Mouse (Mus musculus): ENCODE measurements around the gene Gm5767. TPM values are rescaled to one million over a fixed set of nuclear protein-coding genes. Genes with fewer than 3 reads are reported as not detected.

Gm5767 gene
- total RNA-seq, 2 experiments from 2014 or later, result not detected

GRCm38 (mm10) chr16:8670041-8671035 lies 10.2 kb upstream of the Gm5767 start:
- peak in 1 of 2 experiments; percentile 28 for DNase-seq

- peak; percentile 95 to 97 for DNase-seq
Observed at GRCm38 (mm10) chr16:8671551-8672349, 8.8 kb upstream of the Gm5767 start, which contains the start of gene Carhsp1. TSS of gene Carhsp1 (minus strand) at chr16:8672155.

GRCm38 (mm10) chr16:8672350-8672687 lies 8.3 kb upstream of the Gm5767 start:
- DNase-seq, result no peak

- DNase-seq, result no peak
Observed at GRCm38 (mm10) chr16:8672811-8673210, 7.8 kb upstream of the Gm5767 start.

- DNase-seq, result no peak
Observed at GRCm38 (mm10) chr16:8673343-8673742, 7.2 kb upstream of the Gm5767 start.

- DNase-seq, result peak; percentile 67 to 74
Observed at GRCm38 (mm10) chr16:8674165-8674564, 6.4 kb upstream of the Gm5767 start.

- DNase-seq, result no peak
Observed at GRCm38 (mm10) chr16:8675559-8675958, 5.0 kb upstream of the Gm5767 start.

GRCm38 (mm10) chr16:8676228-8676627 lies 4.3 kb upstream of the Gm5767 start:
- DNase-seq, result no peak

- peak; percentile 50 to 79 for DNase-seq
Observed at GRCm38 (mm10) chr16:8676800-8677199, 3.8 kb upstream of the Gm5767 start.

GRCm38 (mm10) chr16:8678035-8678434 lies 2.5 kb upstream of the Gm5767 start:
- DNase-seq, result no peak

- DNase-seq, result no peak
Observed at GRCm38 (mm10) chr16:8678676-8679075, 1.9 kb upstream of the Gm5767 start.

GRCm38 (mm10) chr16:8679780-8680179 lies 790 bp upstream of the Gm5767 start:
- no peak for DNase-seq

GRCm38 (mm10) chr16:8685087-8685486 lies 4.5 kb downstream of the Gm5767 start:
- no peak for DNase-seq

- peak; percentile 70 to 87 for DNase-seq
Observed at GRCm38 (mm10) chr16:8686121-8686870, 5.7 kb downstream of the Gm5767 start.

- DNase-seq, result peak; percentile 31 to 51
Observed at GRCm38 (mm10) chr16:8686871-8687535, 6.4 kb downstream of the Gm5767 start.

GRCm38 (mm10) chr16:8687559-8688112 lies 7.1 kb downstream of the Gm5767 start:
- DNase-seq, result no peak

GRCm38 (mm10) chr16:8689979-8690656 lies 9.5 kb downstream of the Gm5767 start:
- DNase-seq, result peak; percentile 61 to 64

GRCm38 (mm10) chr16:8691206-8691605 lies 10.6 kb downstream of the Gm5767 start:
- DNase-seq, result no peak

GRCm38 (mm10) chr16:8699556-8699955 lies 19.0 kb downstream of the Gm5767 start:
- no peak for DNase-seq

GRCm38 (mm10) chr16:8700586-8700985 lies 20.0 kb downstream of the Gm5767 start:
- no peak for DNase-seq

- DNase-seq, result no peak
Observed at GRCm38 (mm10) chr16:8711998-8712397, 31.4 kb downstream of the Gm5767 start.

Data from heart, adult 18-20 months (tissue).